Mouse (Mus musculus) neural tube, embryonic 14.5 days (tissue): Measurements from ENCODE around the gene Rsph6a. TPM values are rescaled to one million over a fixed set of nuclear protein-coding genes. Genes with fewer than 3 reads are reported as not detected.
A peak's percentile ranks its signal among the peaks of the same experiment; 100 is the strongest.

Experiments used
- ATAC-seq: fragments of 200-750 bp; cut with Nextera tagmentation; 2 replicates; pipeline ENCODE4 v1.8.0; 2017; ENCODE audit warnings: low read depth, mild to moderate bottlenecking, moderate TSS enrichment, moderate library complexity
- H3K27ac ChIP-seq: fragments of 300-500 bp; sonication (generic); 2 replicates; pipeline ENCODE4 v1.5.1; 2014; ENCODE audit warnings: low read depth, mild to moderate bottlenecking, control low read depth, low read length, moderate library complexity, mixed read lengths
- H3K27me3 ChIP-seq: fragments of 300-500 bp; sonication (generic); 2 replicates; pipeline ENCODE4 v1.6.1; 2014; ENCODE audit warnings: low read length; ENCODE audit not compliant: control insufficient read depth, insufficient read depth
- H3K36me3 ChIP-seq: fragments of 300-500 bp; sonication (generic); 2 replicates; pipeline ENCODE4 v1.6.1; 2014; ENCODE audit warnings: low read length, mixed read lengths; ENCODE audit not compliant: control insufficient read depth, insufficient read depth
- H3K4me1 ChIP-seq: fragments of 300-500 bp; sonication (generic); 2 replicates; pipeline ENCODE4 v1.6.1; 2014; ENCODE audit warnings: low read length; ENCODE audit not compliant: control insufficient read depth, insufficient read depth
- H3K4me2 ChIP-seq: fragments of 300-500 bp; sonication (generic); 2 replicates; pipeline ENCODE4 v1.6.1; 2014; ENCODE audit warnings: mild to moderate bottlenecking, low read depth, low read length, control low read depth
- H3K4me3 ChIP-seq: fragments of 300-500 bp; sonication (generic); 2 replicates; pipeline ENCODE4 v1.5.1; 2014; ENCODE audit warnings: low read depth, low read length, control low read depth, mixed read lengths
- H3K9ac ChIP-seq: fragments of 300-500 bp; sonication (generic); replicated peaks from 2 replicates; pipeline ENCODE4 v1.6.1; 2014; ENCODE audit warnings: low read depth, mild to moderate bottlenecking, control low read depth, low read length, mixed read lengths
- H3K9me3 ChIP-seq: fragments of 300-500 bp; sonication (generic); 2 replicates; pipeline ENCODE4 v1.6.1; 2016; ENCODE audit warnings: low read length; ENCODE audit not compliant: control insufficient read depth
- WGBS: fragments of 180-500 bp; shearing (Covaris S2); extraction: QIAGEN DNeasy Blood & Tissue Kit; methylation state at CpG from one replicate; pipeline ENCODE4 v1.1.7; 2014; 5-methylcytosine and 5-hydroxymethylcytosine counted together
- polyA plus RNA-seq: library from polyadenylated mRNA; unstranded; fragments of >200 nt; fragmentation: Nextera tagmentation; extraction: Ambion mirVana; gene quantifications from 2 replicates; pipeline ENCODE4 v1.2.1, GENCODE M21; 2014

Gene Rsph6a
- polyA plus RNA-seq, 1 experiment from 2014 or later, result not detected

DNA sequence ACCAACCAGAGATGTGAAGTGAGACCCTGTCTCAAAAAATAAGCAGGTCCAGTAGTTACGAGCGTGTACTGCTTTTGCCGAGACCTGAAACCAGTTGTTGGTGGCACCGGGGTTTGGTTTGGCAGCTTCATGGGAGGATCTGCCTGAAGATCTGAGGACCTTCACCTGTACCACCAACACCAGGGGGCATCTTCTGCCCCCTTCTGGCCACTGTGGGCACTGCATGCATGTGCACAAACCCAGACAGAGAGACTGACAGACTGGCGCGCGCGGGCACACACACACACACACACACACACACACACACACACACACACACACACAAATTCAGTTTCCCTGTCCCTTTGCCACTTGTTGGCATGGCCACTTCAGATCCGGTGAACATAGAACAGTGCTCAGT, 19.0 kb downstream of the Rsph6a start:
- WGBS, result 89% methylated on average over 9 of the region's 9 CpGs
- no peak overlapping the region for H3K4me3 ChIP-seq
- H3K27me3 ChIP-seq, result no peaks in the 10 kb centered on the region; the same call in 1 of the 2 replicates
- H3K9ac ChIP-seq, result no peak overlapping the region
- H3K36me3 ChIP-seq, result peaks cover 6% of the 10 kb centered on the region; the same call in 1 of the 2 replicates
- peaks cover 15% of the 10 kb centered on the region; the same call in 1 of the 2 replicates for H3K4me1 ChIP-seq
- no peak overlapping the region for H3K4me2 ChIP-seq
- ATAC-seq, result no peak
- no peak overlapping the region for H3K27ac ChIP-seq
- no peaks in the 10 kb centered on the region for H3K9me3 ChIP-seq

DNA sequence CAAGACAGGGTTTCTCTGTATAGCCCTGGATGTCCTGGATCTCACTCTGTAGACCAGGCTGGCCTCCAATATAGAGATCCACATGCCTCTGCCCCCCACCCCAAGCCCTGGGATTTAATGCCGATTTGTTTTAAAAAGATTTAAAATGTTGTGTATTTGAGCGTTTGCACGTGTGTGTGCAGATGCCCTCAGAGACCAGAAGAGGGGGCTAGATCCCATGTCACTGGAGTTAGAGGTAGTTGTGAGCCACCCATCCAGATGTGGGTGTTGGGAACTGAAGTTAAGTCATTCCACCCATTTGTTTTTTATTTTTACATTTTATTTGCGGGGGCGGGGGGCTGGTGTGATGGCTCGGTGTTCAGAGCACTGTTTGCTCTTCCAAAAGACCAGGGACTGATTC, 20.0 kb downstream of the Rsph6a start:
- Histone ChIP-seq H3K9ac (no peak overlapping the region), H3K4me3 (no peak overlapping the region), H3K27me3 (no peaks in the 10 kb centered on the region; the same call in 1 of the 2 replicates), H3K4me1 (peaks cover 15% of the 10 kb centered on the region; the same call in 1 of the 2 replicates), H3K9me3 (no peaks in the 10 kb centered on the region), H3K36me3 (peaks cover 12% of the 10 kb centered on the region; the same call in 1 of the 2 replicates), H3K27ac (no peak overlapping the region), H3K4me2 (no peak overlapping the region)
- ATAC-seq, result no peak
- WGBS, result 90% methylated on average over 6 of the region's 6 CpGs

DNA sequence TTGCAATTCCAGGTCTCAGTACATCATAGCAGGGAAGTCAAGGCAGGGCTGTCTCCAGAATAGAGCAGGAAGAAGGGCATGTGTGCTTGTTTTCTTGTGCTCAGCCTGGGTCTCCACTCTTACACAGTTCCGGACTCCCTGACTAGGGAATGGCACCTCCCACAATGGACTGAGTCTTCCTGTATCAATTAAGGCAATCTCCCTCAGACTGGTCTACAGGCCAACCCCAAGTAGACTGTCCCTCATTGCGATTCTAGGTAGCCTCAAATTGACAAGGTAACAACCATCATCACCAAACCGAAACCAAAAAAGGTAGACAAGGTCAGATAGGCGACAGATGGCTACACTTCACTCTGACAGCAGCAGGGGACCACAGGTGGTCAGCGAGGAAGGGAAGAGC, 20.7 kb downstream of the Rsph6a start:
- ATAC-seq, result peak; percentile 6

DNA sequence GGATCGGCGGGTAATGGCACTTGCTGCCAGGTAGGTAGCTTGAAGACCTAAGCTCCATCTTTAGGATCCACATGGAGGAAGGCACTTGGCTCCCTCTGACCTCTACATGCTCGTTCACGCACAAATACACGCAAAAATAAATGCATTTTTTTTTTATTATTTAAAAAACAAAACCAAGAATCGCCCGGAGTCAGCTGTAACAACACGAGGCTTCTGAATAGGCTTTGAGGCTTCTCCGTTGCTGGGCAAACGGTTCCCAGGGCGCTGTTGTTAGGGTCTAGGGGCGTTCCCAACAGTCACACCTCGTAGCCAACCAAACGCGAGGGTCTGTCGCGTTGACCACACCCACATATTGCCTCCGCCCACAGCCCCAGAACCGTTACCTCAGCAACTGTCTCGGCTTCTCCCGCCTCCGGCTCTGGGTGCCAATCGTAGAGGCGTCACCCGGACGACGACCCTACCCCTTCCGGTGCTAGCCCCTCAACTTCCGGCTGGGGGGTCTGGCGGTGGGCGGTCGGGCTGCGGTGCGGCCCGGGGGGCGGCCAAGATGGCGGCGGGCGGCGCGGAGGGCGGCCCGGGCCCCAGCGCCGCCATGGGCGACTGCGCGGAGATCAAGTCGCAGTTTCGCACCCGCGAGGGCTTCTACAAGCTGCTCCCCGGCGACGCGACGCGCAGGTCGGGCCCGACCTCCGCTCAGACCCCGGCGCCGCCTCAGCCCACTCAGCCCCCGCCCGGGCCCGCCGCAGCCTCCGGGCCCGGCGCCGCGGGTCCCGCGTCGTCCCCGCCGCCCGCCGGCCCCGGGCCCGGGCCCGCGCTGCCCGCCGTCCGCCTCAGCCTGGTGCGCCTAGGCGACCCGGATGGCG, 21.5 kb downstream of the Rsph6a start, which contains the start of gene Dmwd:
TSS of gene Dmwd (plus strand) at position 505 of the 863 bp plus-strand sequence.
- peak within 1 kb of the TSS; percentile 100 for H3K4me3 ChIP-seq
- ATAC-seq, result peak; percentile 98
- under 1% methylated on average over 81 of the region's 91 CpGs for WGBS

More for the DNA sequence above, 20.7 kb downstream of the Rsph6a start:
- peak overlapping the region; percentile 44; the same call in 1 of the 2 replicates for H3K27ac ChIP-seq
- H3K36me3 ChIP-seq, result peaks cover 19% of the 10 kb centered on the region
- peak overlapping the region; percentile 100 for H3K4me3 ChIP-seq
- H3K9me3 ChIP-seq, result no peaks in the 10 kb centered on the region
- H3K27me3 ChIP-seq, result no peaks in the 10 kb centered on the region; the same call in 1 of the 2 replicates
- H3K4me2 ChIP-seq, result peak overlapping the region; percentile 73
- no peak overlapping the region for H3K9ac ChIP-seq
- peaks cover 15% of the 10 kb centered on the region; the same call in 1 of the 2 replicates for H3K4me1 ChIP-seq
- 64% methylated on average over 5 of the region's 5 CpGs for WGBS

DNA sequence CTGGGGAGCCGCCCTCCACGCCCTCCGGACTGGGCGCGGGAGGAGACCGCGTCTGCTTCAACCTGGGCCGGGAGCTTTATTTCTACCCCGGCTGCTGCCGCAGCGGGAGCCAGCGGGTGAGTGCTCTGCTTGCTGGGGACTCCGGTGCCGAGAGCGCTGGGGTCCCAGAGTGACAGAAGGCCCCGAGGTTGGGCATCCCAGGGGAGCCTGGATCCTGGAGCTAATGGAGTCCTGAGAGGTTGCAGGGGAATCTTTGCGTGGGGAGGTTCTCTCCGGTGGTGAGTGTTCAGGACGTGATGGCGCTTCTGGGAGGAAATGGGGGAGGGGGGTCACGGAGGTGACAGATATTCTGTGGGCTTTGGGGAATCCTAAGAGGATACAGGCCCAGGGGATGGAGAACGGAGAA, 22.1 kb downstream of the Rsph6a start:
- H3K9ac ChIP-seq, result peak overlapping the region; percentile 97
- no peaks in the 10 kb centered on the region for H3K9me3 ChIP-seq
- 0% methylated on average over 22 of the region's 22 CpGs for WGBS
- H3K4me1 ChIP-seq, result peaks cover 15% of the 10 kb centered on the region; the same call in 1 of the 2 replicates
- peak overlapping the region; percentile 73 for H3K4me2 ChIP-seq
- no peaks in the 10 kb centered on the region; the same call in 1 of the 2 replicates for H3K27me3 ChIP-seq
- no peak for ATAC-seq
- H3K36me3 ChIP-seq, result peaks cover 30% of the 10 kb centered on the region
- peak overlapping the region; percentile 100 for H3K4me3 ChIP-seq
- peak overlapping the region; percentile 79 for H3K27ac ChIP-seq

More for the DNA sequence above, 21.5 kb downstream of the Rsph6a start, which contains the start of gene Dmwd:
- peaks cover 26% of the 10 kb centered on the region for H3K36me3 ChIP-seq
- no peaks in the 10 kb centered on the region for H3K9me3 ChIP-seq
- H3K27ac ChIP-seq, result peak within 1 kb of the TSS; percentile 79
- H3K4me1 ChIP-seq, result peaks cover 15% of the 10 kb centered on the region; the same call in 1 of the 2 replicates
- no peaks in the 10 kb centered on the region; the same call in 1 of the 2 replicates for H3K27me3 ChIP-seq
- peak within 1 kb of the TSS; percentile 97 for H3K9ac ChIP-seq
- H3K4me2 ChIP-seq, result peak within 1 kb of the TSS; percentile 73

DNA sequence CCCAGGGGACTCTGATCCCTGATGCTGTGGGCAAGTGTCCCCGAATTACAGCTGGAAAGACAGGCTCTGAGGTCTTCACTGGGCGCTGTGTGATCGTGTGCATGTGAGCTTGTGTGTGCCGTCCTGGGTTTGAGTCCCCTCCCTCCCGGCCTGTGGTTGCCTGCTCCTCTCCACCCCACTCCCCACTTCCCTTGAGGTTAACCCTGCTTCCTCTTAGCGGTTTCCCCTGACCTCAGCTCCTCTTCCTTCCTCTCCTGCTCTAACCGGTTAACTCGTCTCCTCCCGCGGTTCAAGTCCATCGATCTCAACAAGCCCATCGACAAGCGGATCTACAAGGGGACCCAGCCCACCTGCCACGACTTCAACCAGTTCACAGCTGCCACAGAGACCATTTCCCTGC, 23.3 kb downstream of the Rsph6a start:
- WGBS, result 89% methylated on average over 14 of the region's 14 CpGs
- no peak overlapping the region; the same call in 1 of the 2 replicates for H3K9ac ChIP-seq

DNA sequence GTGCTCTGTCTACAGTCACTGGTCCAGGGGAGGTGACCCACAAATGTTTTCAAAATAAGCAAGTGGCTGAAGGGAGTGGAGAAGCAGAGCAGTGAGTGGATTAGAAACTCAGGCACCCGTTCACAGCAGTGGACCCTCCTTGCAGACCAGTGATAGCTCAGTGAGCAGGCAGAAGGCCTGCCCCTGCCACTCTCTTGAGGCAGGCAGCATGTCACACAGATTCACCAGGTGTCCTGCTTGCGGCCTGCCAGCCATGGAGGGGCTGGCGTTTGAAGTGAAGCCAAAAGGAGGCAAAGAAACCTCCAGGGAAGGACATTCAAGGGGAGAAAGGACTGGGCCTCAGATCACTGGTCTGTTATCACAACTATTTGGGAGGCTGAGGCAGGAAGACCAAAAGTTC, 24.2 kb downstream of the Rsph6a start:
- Histone ChIP-seq H3K4me1 (peaks cover 15% of the 10 kb centered on the region; the same call in 1 of the 2 replicates), H3K4me3 (no peak overlapping the region), H3K36me3 (peaks cover 41% of the 10 kb centered on the region), H3K4me2 (no peak overlapping the region), H3K9ac (no peak overlapping the region), H3K27ac (no peak overlapping the region), H3K9me3 (no peaks in the 10 kb centered on the region), H3K27me3 (no peaks in the 10 kb centered on the region; the same call in 1 of the 2 replicates)
- whole genome bisulfite sequencing, result 90% methylated on average over 3 of the region's 3 CpGs
- no peak for ATAC-seq

More for the DNA sequence above, 23.3 kb downstream of the Rsph6a start:
- peaks cover 38% of the 10 kb centered on the region for H3K36me3 ChIP-seq
- peak overlapping the region; percentile 73 for H3K4me2 ChIP-seq
- peaks cover 15% of the 10 kb centered on the region; the same call in 1 of the 2 replicates for H3K4me1 ChIP-seq
- no peaks in the 10 kb centered on the region; the same call in 1 of the 2 replicates for H3K27me3 ChIP-seq
- H3K27ac ChIP-seq, result no peak overlapping the region
- H3K4me3 ChIP-seq, result peak overlapping the region; percentile 100; the same call in 1 of the 2 replicates
- H3K9me3 ChIP-seq, result no peaks in the 10 kb centered on the region
- ATAC-seq, result no peak

DNA sequence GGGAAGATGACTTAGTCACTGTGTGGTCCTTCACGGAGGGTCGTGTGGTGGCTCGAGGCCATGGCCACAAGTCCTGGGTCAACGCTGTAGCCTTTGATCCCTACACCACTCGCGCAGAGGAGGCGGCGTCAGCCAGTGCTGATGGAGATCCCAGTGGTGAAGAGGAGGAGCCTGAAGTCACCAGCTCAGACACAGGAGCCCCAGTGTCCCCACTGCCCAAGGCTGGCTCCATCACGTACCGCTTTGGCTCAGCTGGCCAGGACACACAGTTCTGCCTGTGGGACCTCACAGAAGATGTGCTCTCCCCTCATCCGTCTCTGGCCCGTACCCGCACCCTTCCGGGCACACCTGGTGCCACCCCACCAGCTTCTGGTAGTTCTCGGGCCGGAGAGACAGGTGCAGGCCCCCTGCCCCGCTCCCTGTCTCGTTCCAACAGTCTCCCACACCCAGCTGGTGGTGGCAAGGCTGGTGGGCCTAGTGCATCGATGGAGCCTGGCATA, 26.0 kb downstream of the Rsph6a start:
- Histone ChIP-seq H3K27me3 (no peaks in the 10 kb centered on the region; the same call in 1 of the 2 replicates), H3K27ac (no peak overlapping the region), H3K4me3 (no peak overlapping the region), H3K4me2 (no peak overlapping the region), H3K4me1 (peaks cover 11% of the 10 kb centered on the region; the same call in 1 of the 2 replicates), H3K9me3 (no peaks in the 10 kb centered on the region), H3K36me3 (peaks cover 41% of the 10 kb centered on the region), H3K9ac (no peak overlapping the region)
- 93% methylated on average over 19 of the region's 19 CpGs for WGBS
- ATAC-seq, result no peak
